Mouse (Mus musculus) heart, embryonic 16.5 days (tissue): Measurements from ENCODE around the gene Ncaph2. TPM values are rescaled to one million over a fixed set of nuclear protein-coding genes. Genes with fewer than 3 reads are reported as not detected.

ENCODE experiments used
- ATAC-seq: fragments of 200-750 bp; cut with Nextera tagmentation; replicated peaks from 2 replicates; pipeline ENCODE4 v1.8.0; 2017; ENCODE audit warnings: moderate number of reproducible peaks; ENCODE audit not compliant: insufficient read depth, low FRiP score; ENCODE audit errors: extremely low read depth
- H3K27ac ChIP-seq: fragments of 300-500 bp; sonication (generic); 2 replicates; pipeline ENCODE4 v1.5.1; 2014; ENCODE audit warnings: mild to moderate bottlenecking, low read length, control low read depth, moderate library complexity
- H3K27me3 ChIP-seq: fragments of 300-500 bp; sonication (generic); 2 replicates; pipeline ENCODE4 v1.6.1; 2014; ENCODE audit warnings: low read length, mixed read lengths; ENCODE audit not compliant: control insufficient read depth, insufficient read depth
- H3K36me3 ChIP-seq: fragments of 300-500 bp; sonication (generic); 2 replicates; pipeline ENCODE4 v1.6.1; 2014; ENCODE audit not compliant: control insufficient read depth, insufficient read depth
- H3K4me1 ChIP-seq: fragments of 300-500 bp; sonication (generic); 2 replicates; pipeline ENCODE4 v1.6.1; 2014; ENCODE audit warnings: low read length, mixed read lengths; ENCODE audit not compliant: control insufficient read depth, insufficient read depth
- H3K4me2 ChIP-seq: fragments of 300-500 bp; sonication (generic); 2 replicates; pipeline ENCODE4 v1.6.1; 2014; ENCODE audit warnings: low read depth, mild to moderate bottlenecking, control low read depth, low read length
- H3K4me3 ChIP-seq: fragments of 300-500 bp; sonication (generic); 2 replicates; pipeline ENCODE4 v1.5.1; 2014; ENCODE audit warnings: mild to moderate bottlenecking, control low read depth, low read length
- H3K9ac ChIP-seq: fragments of 300-500 bp; sonication (generic); 2 replicates; pipeline ENCODE4 v1.6.1; 2014; ENCODE audit warnings: low read length, control low read depth
- H3K9me3 ChIP-seq: fragments of 300-500 bp; sonication (generic); replicated peaks from 2 replicates; pipeline ENCODE4 v1.6.1; 2016; ENCODE audit warnings: low read length; ENCODE audit not compliant: control insufficient read depth
- WGBS: fragments of 180-500 bp; shearing (Covaris S2); extraction: QIAGEN DNeasy Blood & Tissue Kit; methylation state at CpG from one replicate; pipeline ENCODE4 v1.1.7; 2014; 5-methylcytosine and 5-hydroxymethylcytosine counted together
- polyA plus RNA-seq: library from polyadenylated mRNA; unstranded; fragments of >200 nt; fragmentation: Nextera tagmentation; extraction: Ambion mirVana; gene quantifications from 2 replicates; pipeline ENCODE4 v1.2.1, GENCODE M21; 2015

The Ncaph2 gene
- polyA plus RNA-seq, 1 experiment from 2014 or later, result 108 TPM

GRCm38 (mm10) chr15:89336422-89336821 is 19.1 kb upstream of the Ncaph2 start:
- no peak for ATAC-seq
- Histone ChIP-seq H3K27ac (no peak overlapping the region), H3K4me2 (no peak overlapping the region), H3K9me3 (no peaks in the 10 kb centered on the region), H3K27me3 (no peaks in the 10 kb centered on the region), H3K9ac (no peak overlapping the region), H3K36me3 (no peaks in the 10 kb centered on the region), H3K4me1 (no peaks in the 10 kb centered on the region), H3K4me3 (no peak overlapping the region)
- 73% methylated on average over 14 of the region's 14 CpGs for WGBS

- Histone ChIP-seq H3K4me2 (no peak overlapping the region), H3K27me3 (no peaks in the 10 kb centered on the region), H3K4me1 (no peaks in the 10 kb centered on the region), H3K36me3 (no peaks in the 10 kb centered on the region), H3K4me3 (no peak overlapping the region), H3K9me3 (no peaks in the 10 kb centered on the region), H3K27ac (no peak overlapping the region), H3K9ac (no peak overlapping the region)
- WGBS, result 82% methylated on average over 2 of the region's 2 CpGs
- no peak for ATAC-seq
These were observed 15.8 kb upstream of the Ncaph2 start for GRCm38 (mm10) chr15:89339696-89340095.

DNA sequence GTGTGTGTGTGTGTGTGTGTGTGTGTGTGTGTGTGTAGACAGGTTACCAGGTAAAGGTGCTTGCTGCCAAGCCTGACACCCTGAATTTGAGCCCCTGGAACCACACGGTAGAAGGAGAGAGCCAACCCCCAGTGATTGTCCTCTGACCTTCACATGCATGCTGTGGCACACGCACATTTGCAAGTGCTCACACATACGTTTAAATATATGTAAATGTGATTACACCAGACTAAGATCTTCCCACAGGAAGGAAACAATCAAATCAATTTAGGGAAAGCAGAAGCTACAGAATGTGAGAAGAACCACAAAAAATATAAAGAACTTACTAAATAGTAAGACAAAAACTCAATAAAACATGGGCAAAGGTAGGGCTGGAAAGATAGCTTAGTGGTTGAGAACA is 15.4 kb upstream of the Ncaph2 start:
- Histone ChIP-seq H3K9me3 (no peaks in the 10 kb centered on the region), H3K27me3 (no peaks in the 10 kb centered on the region), H3K4me2 (no peak overlapping the region), H3K36me3 (no peaks in the 10 kb centered on the region), H3K4me1 (no peaks in the 10 kb centered on the region), H3K4me3 (no peak overlapping the region), H3K9ac (no peak overlapping the region), H3K27ac (no peak overlapping the region)
- WGBS, result 74% methylated on average over 3 of the region's 3 CpGs
- no peak for ATAC-seq

DNA sequence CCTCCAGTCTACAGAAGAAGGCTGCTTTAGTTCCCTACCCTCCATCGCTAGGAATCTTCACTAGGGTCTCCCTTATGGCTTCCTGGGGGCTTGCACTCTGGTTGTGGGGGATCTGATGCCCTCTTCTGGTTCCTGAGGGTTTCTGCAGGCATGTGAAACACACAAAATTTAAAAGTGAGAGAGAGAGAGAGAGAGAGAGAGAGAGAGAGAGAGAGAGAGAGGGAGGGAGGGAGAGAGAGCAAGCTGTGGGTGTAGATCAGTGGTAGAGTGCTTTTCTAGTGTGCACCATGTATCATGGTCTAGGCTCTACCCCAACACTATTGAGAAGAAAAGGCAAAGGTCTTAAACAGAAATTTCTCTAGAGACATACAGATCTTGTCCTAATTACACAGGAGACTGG is 13.8 kb upstream of the Ncaph2 start:
- Histone ChIP-seq H3K27ac (no peak overlapping the region), H3K4me3 (no peak overlapping the region), H3K4me1 (no peaks in the 10 kb centered on the region), H3K9ac (no peak overlapping the region), H3K9me3 (no peaks in the 10 kb centered on the region), H3K4me2 (no peak overlapping the region), H3K36me3 (no peaks in the 10 kb centered on the region), H3K27me3 (no peaks in the 10 kb centered on the region)
- ATAC-seq, result no peak
- 33% methylated on average over 1 of the region's 1 CpGs for WGBS

DNA sequence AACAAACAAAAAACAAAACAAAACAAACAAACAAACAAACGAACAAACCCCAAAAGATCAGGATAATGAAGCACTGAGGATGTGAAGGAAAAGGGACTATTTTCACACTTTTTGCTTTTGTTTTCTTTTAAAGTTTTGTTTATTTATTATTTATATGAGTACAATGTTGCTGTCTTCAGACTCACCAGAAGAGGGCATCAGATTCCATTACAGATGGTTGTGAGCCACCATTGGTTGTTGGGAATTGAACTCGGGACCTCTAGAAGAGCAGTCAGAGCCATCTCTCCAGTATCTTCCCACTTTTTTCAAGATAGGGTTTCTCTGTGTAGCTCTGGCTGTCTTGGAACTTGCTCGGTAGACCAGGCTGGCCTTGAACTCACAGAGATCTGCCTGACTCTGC is 12.2 kb upstream of the Ncaph2 start:
- no peak for ATAC-seq
- H3K36me3 ChIP-seq, result no peaks in the 10 kb centered on the region
- H3K27ac ChIP-seq, result no peak overlapping the region
- H3K4me1 ChIP-seq, result no peaks in the 10 kb centered on the region
- H3K4me2 ChIP-seq, result no peak overlapping the region
- H3K27me3 ChIP-seq, result no peaks in the 10 kb centered on the region
- 75% methylated on average over 3 of the region's 3 CpGs for WGBS
- no peaks in the 10 kb centered on the region for H3K9me3 ChIP-seq
- no peak overlapping the region for H3K4me3 ChIP-seq
- H3K9ac ChIP-seq, result no peak overlapping the region

DNA sequence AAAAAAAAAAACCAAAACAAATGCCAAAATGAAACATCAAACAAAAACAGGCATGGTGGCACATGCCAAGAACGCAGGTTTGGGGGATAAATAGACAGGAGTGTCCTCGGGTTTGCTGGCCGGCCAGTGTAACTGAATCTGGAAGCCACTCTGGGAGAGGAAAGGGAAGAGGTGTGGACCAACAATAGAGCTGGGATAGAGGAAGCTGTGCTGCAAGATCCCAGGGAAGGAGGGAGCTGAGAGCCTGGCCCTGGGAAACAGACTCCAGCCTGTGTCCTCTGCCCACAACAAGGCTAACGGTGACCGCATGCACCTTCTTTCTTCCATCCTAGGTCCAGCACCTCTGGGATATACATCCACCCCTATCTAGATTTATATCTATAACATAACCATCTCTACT is 5.1 kb upstream of the Ncaph2 start:
- Histone ChIP-seq H3K27ac (peak overlapping the region; percentile 32; the same call in 1 of the 2 replicates), H3K9ac (no peak overlapping the region), H3K27me3 (no peaks in the 10 kb centered on the region), H3K36me3 (peaks cover 33% of the 10 kb centered on the region), H3K9me3 (no peaks in the 10 kb centered on the region), H3K4me1 (peaks cover 11% of the 10 kb centered on the region), H3K4me2 (no peak overlapping the region), H3K4me3 (no peak overlapping the region)
- ATAC-seq, result no peak
- 80% methylated on average over 5 of the region's 5 CpGs for WGBS

DNA sequence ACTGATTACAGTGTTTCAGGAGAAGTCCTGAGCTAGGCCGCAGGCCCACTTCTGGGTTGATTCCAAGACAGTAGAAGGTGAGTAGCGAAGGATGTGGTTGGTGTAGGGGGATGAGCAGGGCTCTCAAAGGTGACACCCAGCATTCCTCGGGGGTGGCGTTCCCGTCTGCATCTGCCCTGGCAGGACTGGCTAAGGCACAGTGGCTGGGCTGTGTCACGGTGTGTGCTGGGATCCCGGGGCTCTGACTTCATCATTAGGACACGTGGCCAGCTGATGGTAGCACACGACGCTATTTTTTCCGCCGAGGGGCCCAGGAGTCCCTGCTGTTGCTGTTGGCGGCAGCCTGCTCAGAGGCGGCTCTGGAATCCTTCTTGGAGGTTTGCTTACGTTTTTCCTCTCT is 4.2 kb upstream of the Ncaph2 start:
- 75% methylated on average over 15 of the region's 15 CpGs for WGBS
- H3K27ac ChIP-seq, result no peak overlapping the region

GRCm38 (mm10) chr15:89352054-89352453 is 3.5 kb upstream of the Ncaph2 start:
- ATAC-seq, result no peak
- Histone ChIP-seq H3K9ac (no peak overlapping the region), H3K4me3 (no peak overlapping the region), H3K27me3 (no peaks in the 10 kb centered on the region), H3K9me3 (no peaks in the 10 kb centered on the region), H3K4me1 (peaks cover 16% of the 10 kb centered on the region), H3K4me2 (no peak overlapping the region), H3K27ac (no peak overlapping the region), H3K36me3 (peaks cover 33% of the 10 kb centered on the region)
- 91% methylated on average over 14 of the region's 14 CpGs for WGBS

More for the DNA sequence above, 4.2 kb upstream of the Ncaph2 start:
- Histone ChIP-seq H3K36me3 (peaks cover 33% of the 10 kb centered on the region), H3K27me3 (no peaks in the 10 kb centered on the region), H3K4me2 (no peak overlapping the region), H3K9ac (no peak overlapping the region), H3K4me3 (no peak overlapping the region), H3K9me3 (no peaks in the 10 kb centered on the region), H3K4me1 (peaks cover 11% of the 10 kb centered on the region)
- no peak for ATAC-seq

GRCm38 (mm10) chr15:89352795-89353194 is 2.7 kb upstream of the Ncaph2 start:
- Histone ChIP-seq H3K4me2 (no peak overlapping the region), H3K4me3 (no peak overlapping the region), H3K9ac (no peak overlapping the region), H3K36me3 (peaks cover 33% of the 10 kb centered on the region), H3K9me3 (no peaks in the 10 kb centered on the region), H3K27me3 (no peaks in the 10 kb centered on the region), H3K4me1 (peaks cover 22% of the 10 kb centered on the region), H3K27ac (no peak overlapping the region)
- ATAC-seq, result no peak
- 93% methylated on average over 12 of the region's 12 CpGs for WGBS

GRCm38 (mm10) chr15:89353837-89354236 is 1.7 kb upstream of the Ncaph2 start:
- no peak overlapping the region for H3K27ac ChIP-seq
- H3K27me3 ChIP-seq, result no peaks in the 10 kb centered on the region
- no peak overlapping the region; the same call in 1 of the 2 replicates for H3K4me2 ChIP-seq
- H3K9me3 ChIP-seq, result no peaks in the 10 kb centered on the region
- peaks cover 35% of the 10 kb centered on the region for H3K36me3 ChIP-seq
- no peak for ATAC-seq
- H3K4me1 ChIP-seq, result peaks cover 27% of the 10 kb centered on the region
- no peak overlapping the region for H3K4me3 ChIP-seq
- H3K9ac ChIP-seq, result no peak overlapping the region; the same call in 1 of the 2 replicates
- WGBS, result 92% methylated on average over 16 of the region's 16 CpGs
